8 mouse cellular contexts compared by ENCODE assay signal in the genomic region with DNA sequence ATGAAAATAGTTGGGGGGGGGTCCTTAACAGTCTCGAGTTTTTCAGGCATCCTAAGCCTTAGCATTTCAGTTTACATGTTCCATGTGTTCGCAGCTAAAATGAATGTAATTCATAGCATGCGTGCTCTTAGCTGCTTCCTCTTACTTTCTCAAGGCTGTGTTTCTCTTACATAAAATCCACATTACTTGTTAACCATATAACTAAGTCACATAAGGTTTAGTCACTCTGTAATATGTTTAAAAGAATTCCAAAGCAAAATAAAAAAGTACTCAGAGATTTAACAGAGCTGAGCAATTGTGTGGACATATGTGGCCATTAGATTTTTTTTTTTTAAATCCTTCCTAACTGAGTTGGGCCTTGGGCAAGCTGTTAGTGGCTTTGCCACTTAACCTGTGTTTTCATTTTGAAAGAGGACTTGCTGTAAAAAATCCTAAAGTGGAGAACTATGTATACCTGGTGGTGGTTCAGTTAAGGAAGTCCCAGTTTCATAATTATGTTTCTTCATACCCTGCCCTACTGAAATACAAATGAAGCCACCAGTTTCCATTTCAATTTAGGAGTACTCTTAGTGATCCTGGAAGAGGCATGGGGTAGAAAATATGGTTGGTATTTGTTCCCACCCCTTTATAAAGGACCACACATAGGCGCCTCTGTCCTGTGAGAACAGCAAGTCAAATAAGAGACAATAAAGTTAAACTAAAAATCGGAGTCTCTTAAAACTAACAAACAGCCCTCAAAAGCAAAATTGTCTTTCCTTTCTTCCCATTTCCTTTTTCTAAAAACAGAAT. TPM values are rescaled to one million over a fixed set of nuclear protein-coding genes. Genes with fewer than 3 reads are reported as not detected.
DNase-seq lines count a peak whose midpoint lies in the region; ATAC-seq and TF ChIP-seq lines count a peak whose summit lies in the region.

No protein-coding gene starts in this region.

- H3K4me2 ChIP-seq in hindbrain, embryonic 13.5 days, result peak overlapping the region; percentile 69
- H3K4me2 ChIP-seq in midbrain, embryonic 11.5 days, result peak overlapping the region; percentile 81

- H3K27ac ChIP-seq in bone marrow, adult 2 months (ENCODE audit: control insufficient read depth, insufficient read depth, low read depth, low read length, poor library complexity), result no peak overlapping the region
- peak overlapping the region; percentile 99 for H3K27ac ChIP-seq in hindbrain, embryonic 13.5 days
- peak overlapping the region; percentile 98 for H3K27ac ChIP-seq in midbrain, embryonic 11.5 days (ENCODE audit: low read depth, low read length)

- H3K9ac ChIP-seq in hindbrain, embryonic 13.5 days, result peak overlapping the region; percentile 80
- peak overlapping the region; percentile 90 for H3K9ac ChIP-seq in midbrain, embryonic 11.5 days (ENCODE audit: low read length)

- intact Hi-C loops in heart, postnatal 36 days (cut with DNase I), result loop anchor here (2.0 to 10.0 kb wide), 5 partner anchors 37 to 335 kb away; no protein-coding TSS in a partner anchor

- TF ChIP-seq POLR2A in bone marrow, adult 2 months (IDR thresholded peaks at IDR 0.05; ENCODE audit: borderline replicate concordance, control insufficient read depth, low read depth, low read length), result no peak

- no peaks in the 10 kb centered on the region for H3K9me3 ChIP-seq in hindbrain, embryonic 13.5 days
- H3K9me3 ChIP-seq in midbrain, embryonic 11.5 days (ENCODE audit: control insufficient read depth, low read length), result no peaks in the 10 kb centered on the region

- H3K36me3 ChIP-seq in hindbrain, embryonic 13.5 days, result no peaks in the 10 kb centered on the region
- H3K36me3 ChIP-seq in midbrain, embryonic 11.5 days (ENCODE audit: control insufficient read depth, insufficient read depth, low read length), result no peaks in the 10 kb centered on the region

- WGBS in bone marrow, adult 2 months, result 6% methylated on average over 5 of the region's 5 CpGs
- 2% methylated on average over 5 of the region's 5 CpGs for WGBS in hindbrain, embryonic 13.5 days
- WGBS in midbrain, embryonic 11.5 days, result 4% methylated on average over 5 of the region's 5 CpGs

- ATAC-seq in hindbrain, embryonic 13.5 days (ENCODE audit: low FRiP score), result no peak
- no peak for ATAC-seq in midbrain, embryonic 11.5 days (ENCODE audit: low FRiP score)

- DNase-seq in heart, adult 11 months, result peak; percentile 29
- no peak for DNase-seq in heart, postnatal 36 days
- DNase-seq in midbrain, embryonic 11.5 days (ENCODE audit: low spot score, missing footprints), result no peak
- no peak for DNase-seq in urinary bladder, postnatal 4 days (ENCODE audit: low spot score in 2 of 2)
- no peak for DNase-seq in cerebellum, postnatal 10 days
- no peak for DNase-seq in left cerebral cortex, adult 9 months (ENCODE audit: low spot score in 2 of 2)

- no peaks in the 10 kb centered on the region for H3K4me1 ChIP-seq in bone marrow, adult 2 months (ENCODE audit: control insufficient read depth, insufficient read depth, low read length)
- H3K4me1 ChIP-seq in hindbrain, embryonic 13.5 days (replicated peaks), result peaks cover 35% of the 10 kb centered on the region
- peaks cover 32% of the 10 kb centered on the region for H3K4me1 ChIP-seq in midbrain, embryonic 11.5 days (ENCODE audit: control insufficient read depth, insufficient read depth, low read length)

- no peaks in the 10 kb centered on the region for H3K27me3 ChIP-seq in hindbrain, embryonic 13.5 days
- H3K27me3 ChIP-seq in midbrain, embryonic 11.5 days (ENCODE audit: control insufficient read depth, insufficient read depth, low read length), result no peaks in the 10 kb centered on the region

- peak overlapping the region; percentile 22 for H3K4me3 ChIP-seq in bone marrow, adult 2 months (replicated peaks; ENCODE audit: control insufficient read depth, low read depth, low read length)
- peak overlapping the region; percentile 86 for H3K4me3 ChIP-seq in hindbrain, embryonic 13.5 days
- peak overlapping the region; percentile 68 for H3K4me3 ChIP-seq in midbrain, embryonic 11.5 days (ENCODE audit: low read depth, low read length)

- TF ChIP-seq CTCF in bone marrow, adult 2 months (IDR thresholded peaks at IDR 0.05; ENCODE audit: control insufficient read depth, insufficient read depth, low read length), result no peak

RNA-seq across cellular contexts. Expression of gene Pbx1, which starts 2.0 kb away (rescaled TPM):
- total RNA-seq in heart, postnatal 36 days (2021), result 10 to 100 TPM; 47.2 to 63.0 TPM
- polyA plus RNA-seq in bone marrow, adult 2 months (2011; ENCODE audit: insufficient read depth, insufficient read length, low replicate concordance, missing spikeins), result 8.5 and 12.2 TPM in 2 replicates
- 53.6 and 54.9 TPM in 2 replicates for polyA plus RNA-seq in hindbrain, embryonic 13.5 days (2015; fragmentation: Nextera tagmentation; extraction: Ambion mirVana)
- polyA plus RNA-seq in midbrain, embryonic 11.5 days (2014; fragmentation: Nextera tagmentation; extraction: Ambion mirVana), result 49.3 and 57.3 TPM in 2 replicates

Comparison
In these comparisons a context has a peak if more than half of its experiments do, and no peak if none do; other contexts are left out.
1. H3K4me3 ChIP-seq: peak in every context shown above with its lines; median percentile 86 in hindbrain, embryonic 13.5 days; 68 in midbrain, embryonic 11.5 days; 22 in bone marrow, adult 2 months.